Mouse (Mus musculus) neural tube, embryonic 12.5 days (tissue): ENCODE data around the gene Csk. TPM values are rescaled to one million over a fixed set of nuclear protein-coding genes. Genes with fewer than 3 reads are reported as not detected.

Experiments used
- ATAC-seq: fragments of 200-750 bp; cut with Nextera tagmentation; 2 replicates; pipeline ENCODE4 v1.8.0; 2017; ENCODE audit warnings: low read depth, mild to moderate bottlenecking, moderate TSS enrichment, moderate library complexity; ENCODE audit not compliant: low FRiP score
- H3K27ac ChIP-seq: fragments of 300-500 bp; sonication (generic); 2 replicates; pipeline ENCODE4 v1.5.1; 2016
- H3K27me3 ChIP-seq: fragments of 300-500 bp; sonication (generic); replicated peaks from 2 replicates; pipeline ENCODE4 v1.6.1; 2016; ENCODE audit warnings: mild to moderate bottlenecking
- H3K36me3 ChIP-seq: fragments of 300-500 bp; sonication (generic); 2 replicates; pipeline ENCODE4 v1.6.1; 2016; ENCODE audit warnings: mild to moderate bottlenecking
- H3K4me1 ChIP-seq: fragments of 300-500 bp; sonication (generic); 2 replicates; pipeline ENCODE4 v1.6.1; 2016
- H3K4me2 ChIP-seq: fragments of 300-500 bp; sonication (generic); replicated peaks from 2 replicates; pipeline ENCODE4 v1.6.1; 2016; ENCODE audit warnings: mild to moderate bottlenecking
- H3K4me3 ChIP-seq: fragments of 300-500 bp; sonication (generic); 2 replicates; pipeline ENCODE4 v1.5.1; 2016
- H3K9ac ChIP-seq: fragments of 300-500 bp; sonication (generic); 2 replicates; pipeline ENCODE4 v1.6.1; 2016; ENCODE audit warnings: mild to moderate bottlenecking
- H3K9me3 ChIP-seq: fragments of 300-500 bp; sonication (generic); 2 replicates; pipeline ENCODE4 v1.6.1; 2016; ENCODE audit warnings: mild to moderate bottlenecking
- WGBS: fragments of 180-500 bp; shearing (Covaris S2); methylation state at CpG from one replicate; pipeline ENCODE4 v1.1.7; 2016; 5-methylcytosine and 5-hydroxymethylcytosine counted together
- polyA plus RNA-seq: library from polyadenylated mRNA; unstranded; fragments of >200 nt; fragmentation: Nextera tagmentation; extraction: Ambion mirVana; gene quantifications from 2 replicates; pipeline ENCODE4 v1.2.1, GENCODE M21; 2016

Csk gene
- 40.3 and 41.7 TPM in 2 replicates for polyA plus RNA-seq

- Histone ChIP-seq H3K4me3 (no peak within 1 kb of the TSS), H3K27me3 (no peaks in the 10 kb centered on the region), H3K4me1 (peaks cover 16% of the 10 kb centered on the region), H3K4me2 (no peak within 1 kb of the TSS), H3K9ac (no peak within 1 kb of the TSS; the same call in 1 of the 2 replicates), H3K9me3 (no peaks in the 10 kb centered on the region), H3K27ac (no peak within 1 kb of the TSS), H3K36me3 (no peaks in the 10 kb centered on the region)
- WGBS = 54% methylated on average over 5 of the region's 5 CpGs
- no peak for ATAC-seq
Observed at GRCm38 (mm10) chr9:57653283-57653682, at the start of gene Csk. Csk (minus strand) TSS chr9:57653631.

DNA sequence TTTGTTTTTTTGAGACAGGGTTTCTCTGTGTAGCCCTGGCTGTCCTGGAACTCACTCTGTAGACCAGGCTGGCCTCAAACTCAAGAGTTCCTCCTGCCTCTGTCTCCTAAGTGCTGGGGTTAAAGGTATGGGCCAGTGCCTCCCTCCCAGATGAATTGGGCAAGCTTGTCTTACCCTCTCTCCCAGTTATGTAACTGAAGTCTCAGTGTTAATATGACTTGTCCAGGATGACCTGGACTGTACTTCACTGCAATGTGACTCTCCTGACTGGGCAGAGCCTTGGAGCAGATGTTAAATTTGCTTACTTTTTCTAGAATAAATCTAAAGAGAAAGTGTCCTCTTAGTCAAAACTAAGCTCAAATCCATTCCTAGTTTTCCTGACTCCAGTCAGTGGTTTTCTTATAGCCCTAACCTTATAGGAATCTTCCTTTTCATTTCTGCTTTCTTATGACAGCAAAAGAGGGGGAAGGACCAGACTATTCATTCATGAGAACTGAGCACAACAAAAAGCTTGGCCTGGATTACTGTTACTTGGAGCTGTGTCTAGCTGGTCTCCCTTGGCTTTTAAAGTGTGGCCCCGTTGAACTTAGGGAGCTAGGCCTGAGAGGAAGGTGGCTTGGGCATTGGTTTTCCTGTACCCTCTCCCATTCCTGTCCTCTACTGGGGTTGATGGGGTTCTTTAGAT is 45.2 kb upstream of the Csk start:
- Histone ChIP-seq H3K9me3 (no peaks in the 10 kb centered on the region), H3K4me1 (peaks cover 13% of the 10 kb centered on the region), H3K9ac (no peak overlapping the region), H3K27ac (no peak overlapping the region), H3K27me3 (peaks cover 36% of the 10 kb centered on the region), H3K36me3 (no peaks in the 10 kb centered on the region), H3K4me3 (no peak overlapping the region), H3K4me2 (no peak overlapping the region)
- no peak for ATAC-seq
- 78% methylated on average over 1 of the region's 1 CpGs for WGBS

GRCm38 (mm10) chr9:57697380-57697779 is 43.9 kb upstream of the Csk start:
- H3K36me3 ChIP-seq = no peaks in the 10 kb centered on the region
- peak overlapping the region; percentile 68; the same call in 1 of the 2 replicates for H3K4me2 ChIP-seq
- H3K4me1 ChIP-seq = peaks cover 13% of the 10 kb centered on the region
- ATAC-seq = no peak
- no peak overlapping the region for H3K9ac ChIP-seq
- H3K27ac ChIP-seq = no peak overlapping the region
- H3K4me3 ChIP-seq = no peak overlapping the region
- no peaks in the 10 kb centered on the region for H3K9me3 ChIP-seq
- WGBS = 12% methylated on average over 4 of the region's 4 CpGs
- peaks cover 36% of the 10 kb centered on the region for H3K27me3 ChIP-seq

DNA sequence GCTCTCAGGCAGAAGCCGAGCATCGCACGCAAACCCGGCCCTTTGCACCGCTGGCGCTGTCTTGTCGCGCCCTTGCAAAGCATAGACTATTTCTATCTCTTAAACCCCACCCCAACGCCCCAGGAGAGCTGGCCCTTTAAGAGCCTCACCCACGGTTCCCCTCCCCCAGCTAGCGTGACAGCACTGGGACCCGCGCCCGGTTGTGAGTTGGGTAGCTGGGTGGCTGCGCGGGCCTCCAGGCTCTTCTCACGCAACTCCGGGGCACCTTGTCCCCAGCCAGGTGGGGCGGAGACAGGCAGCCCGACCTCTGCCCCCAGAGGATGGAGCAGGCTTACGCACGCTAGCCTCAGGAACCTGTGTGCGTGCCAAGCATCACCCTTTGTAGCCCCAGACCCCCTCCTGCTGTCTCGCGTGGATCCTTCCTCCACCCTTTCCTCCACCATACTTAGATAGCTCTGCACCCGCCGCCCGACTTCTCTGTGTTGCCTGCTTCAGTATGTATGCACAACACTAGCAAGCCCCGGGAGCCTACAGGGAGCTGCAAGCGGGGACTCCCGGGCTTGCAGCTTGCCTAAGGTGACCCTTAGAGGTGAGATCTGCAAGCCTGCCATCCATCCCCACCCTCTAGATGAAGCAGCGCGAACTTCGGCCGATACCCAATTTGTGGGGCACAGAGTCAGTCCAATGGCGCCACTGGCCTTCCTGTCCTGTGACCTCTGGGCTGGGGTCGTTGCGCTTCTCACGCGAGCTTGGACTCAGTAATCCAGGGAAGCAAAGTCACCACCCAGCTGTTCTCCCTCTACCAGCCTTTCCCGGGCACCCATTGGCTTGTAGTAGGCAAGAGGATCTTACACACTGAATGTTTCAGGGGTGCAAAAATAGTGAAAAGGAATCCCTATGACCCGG is 43.2 kb upstream of the Csk start:
- Histone ChIP-seq H3K36me3 (no peaks in the 10 kb centered on the region), H3K4me1 (peaks cover 13% of the 10 kb centered on the region), H3K4me3 (peak overlapping the region; percentile 39), H3K27me3 (peaks cover 36% of the 10 kb centered on the region), H3K9ac (peak overlapping the region; percentile 58), H3K27ac (no peak overlapping the region), H3K4me2 (peak overlapping the region; percentile 68), H3K9me3 (no peaks in the 10 kb centered on the region)
- WGBS = 1% methylated on average over 42 of the region's 42 CpGs
- ATAC-seq = 0 out of 2 replicates have a peak, but pooled peaks have one; percentile 13

DNA sequence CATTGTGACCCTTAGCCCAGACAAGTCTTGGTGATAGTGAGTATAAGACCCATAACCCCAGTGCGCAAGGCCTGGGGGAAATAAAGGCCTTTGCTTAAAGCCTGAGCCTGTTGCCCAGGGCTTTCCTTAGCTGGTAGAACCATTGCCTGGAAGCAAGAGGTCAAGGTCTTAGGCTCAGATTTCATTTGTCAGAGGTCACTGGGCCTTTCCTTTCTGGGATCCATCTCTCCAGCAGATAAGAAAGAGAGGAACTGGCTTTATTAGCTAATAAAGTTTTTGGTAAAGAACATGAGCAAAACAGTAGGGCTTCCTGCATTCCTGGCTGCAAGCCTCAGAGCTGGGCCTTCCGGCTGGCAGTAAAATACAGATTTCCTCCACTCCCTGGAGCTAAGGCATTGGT is 40.7 kb upstream of the Csk start:
- H3K27ac ChIP-seq = no peak overlapping the region
- peaks cover 13% of the 10 kb centered on the region for H3K4me1 ChIP-seq
- peaks cover 36% of the 10 kb centered on the region for H3K27me3 ChIP-seq
- H3K36me3 ChIP-seq = no peaks in the 10 kb centered on the region
- no peak overlapping the region for H3K4me3 ChIP-seq
- WGBS = 89% methylated on average over 2 of the region's 2 CpGs
- H3K9me3 ChIP-seq = no peaks in the 10 kb centered on the region
- no peak for ATAC-seq
- H3K4me2 ChIP-seq = no peak overlapping the region
- no peak overlapping the region for H3K9ac ChIP-seq

GRCm38 (mm10) chr9:57688606-57689005 is 35.2 kb upstream of the Csk start:
- Histone ChIP-seq H3K27ac (no peak overlapping the region), H3K4me3 (no peak overlapping the region), H3K4me2 (no peak overlapping the region), H3K27me3 (no peaks in the 10 kb centered on the region), H3K9me3 (no peaks in the 10 kb centered on the region), H3K36me3 (no peaks in the 10 kb centered on the region), H3K4me1 (no peaks in the 10 kb centered on the region), H3K9ac (no peak overlapping the region)
- WGBS = 88% methylated on average over 2 of the region's 2 CpGs
- ATAC-seq = no peak

DNA sequence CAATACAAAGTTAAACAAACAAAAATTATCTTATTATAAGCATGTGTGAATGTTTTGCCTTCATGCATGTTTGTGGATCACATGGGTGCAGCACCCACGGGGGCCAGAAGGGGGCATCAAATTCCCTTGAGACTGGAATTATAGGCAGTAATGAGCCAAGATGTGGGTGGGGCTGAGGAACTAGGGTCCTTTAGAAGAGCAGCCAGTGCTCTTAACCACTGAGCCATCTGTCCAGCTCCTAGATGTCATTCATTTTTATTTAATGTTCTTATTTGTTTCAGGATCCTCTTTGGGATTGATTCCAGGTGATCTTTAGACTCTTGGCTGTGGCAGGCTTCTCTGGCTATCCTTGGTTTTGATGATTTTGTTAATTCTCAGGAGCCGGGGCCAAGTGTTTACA is 34.7 kb upstream of the Csk start:
- no peak overlapping the region for H3K4me2 ChIP-seq
- WGBS = 51% methylated on average over 2 of the region's 2 CpGs
- H3K9ac ChIP-seq = no peak overlapping the region
- H3K36me3 ChIP-seq = no peaks in the 10 kb centered on the region
- H3K4me3 ChIP-seq = no peak overlapping the region
- H3K9me3 ChIP-seq = no peaks in the 10 kb centered on the region
- no peak overlapping the region for H3K27ac ChIP-seq
- no peaks in the 10 kb centered on the region for H3K4me1 ChIP-seq
- ATAC-seq = no peak
- no peaks in the 10 kb centered on the region for H3K27me3 ChIP-seq

GRCm38 (mm10) chr9:57687751-57688150 is 34.3 kb upstream of the Csk start, which contains the start of gene Cyp1a1:
Cyp1a1 (plus strand) TSS chr9:57687928.
- ATAC-seq = no peak
- no peaks in the 10 kb centered on the region for H3K9me3 ChIP-seq
- WGBS = 90% methylated on average over 2 of the region's 2 CpGs

GRCm38 (mm10) chr9:57686011-57686410 is 32.6 kb upstream of the Csk start:
- Histone ChIP-seq H3K4me3 (no peak overlapping the region), H3K9ac (no peak overlapping the region), H3K36me3 (no peaks in the 10 kb centered on the region), H3K27ac (no peak overlapping the region), H3K4me2 (no peak overlapping the region), H3K9me3 (no peaks in the 10 kb centered on the region), H3K4me1 (no peaks in the 10 kb centered on the region), H3K27me3 (no peaks in the 10 kb centered on the region)
- no peak for ATAC-seq
- 92% methylated on average over 5 of the region's 5 CpGs for WGBS

More at GRCm38 (mm10) chr9:57687751-57688150, 34.3 kb upstream of the Csk start, which contains the start of gene Cyp1a1:
- Histone ChIP-seq H3K36me3 (no peaks in the 10 kb centered on the region), H3K9ac (no peak within 1 kb of the TSS), H3K27me3 (no peaks in the 10 kb centered on the region), H3K4me1 (no peaks in the 10 kb centered on the region), H3K4me2 (no peak within 1 kb of the TSS), H3K4me3 (no peak within 1 kb of the TSS), H3K27ac (no peak within 1 kb of the TSS)

GRCm38 (mm10) chr9:57683520-57683919 is 30.1 kb upstream of the Csk start, which contains the start of gene Cyp1a2:
Cyp1a2 (minus strand) TSS chr9:57683703.
- 76% methylated on average over 5 of the region's 5 CpGs for WGBS
- no peak for ATAC-seq
- H3K4me2 ChIP-seq = no peak within 1 kb of the TSS

GRCm38 (mm10) chr9:57681411-57681810 is 28.0 kb upstream of the Csk start:
- 83% methylated on average over 10 of the region's 10 CpGs for WGBS
- ATAC-seq = no peak
- no peaks in the 10 kb centered on the region for H3K4me1 ChIP-seq

More at GRCm38 (mm10) chr9:57683520-57683919, 30.1 kb upstream of the Csk start, which contains the start of gene Cyp1a2:
- Histone ChIP-seq H3K9ac (no peak within 1 kb of the TSS), H3K27me3 (no peaks in the 10 kb centered on the region), H3K9me3 (no peaks in the 10 kb centered on the region), H3K36me3 (no peaks in the 10 kb centered on the region), H3K27ac (no peak within 1 kb of the TSS), H3K4me1 (no peaks in the 10 kb centered on the region), H3K4me3 (no peak within 1 kb of the TSS)

GRCm38 (mm10) chr9:57671500-57671899 is 18.1 kb upstream of the Csk start:
- 86% methylated on average over 5 of the region's 5 CpGs for WGBS
- H3K4me2 ChIP-seq = no peak overlapping the region
- ATAC-seq = no peak
- no peak overlapping the region for H3K27ac ChIP-seq
- H3K9me3 ChIP-seq = no peaks in the 10 kb centered on the region
- no peak overlapping the region for H3K4me3 ChIP-seq
- H3K4me1 ChIP-seq = no peaks in the 10 kb centered on the region
- H3K9ac ChIP-seq = no peak overlapping the region
- H3K27me3 ChIP-seq = no peaks in the 10 kb centered on the region
- no peaks in the 10 kb centered on the region for H3K36me3 ChIP-seq

More at GRCm38 (mm10) chr9:57681411-57681810, 28.0 kb upstream of the Csk start:
- Histone ChIP-seq H3K4me3 (no peak overlapping the region), H3K9ac (no peak overlapping the region), H3K27ac (no peak overlapping the region), H3K4me2 (no peak overlapping the region), H3K36me3 (no peaks in the 10 kb centered on the region), H3K27me3 (no peaks in the 10 kb centered on the region), H3K9me3 (no peaks in the 10 kb centered on the region)
